Mouse (Mus musculus) ES-E14 (cell line): Measurements from ENCODE around the gene Gm5105. TPM values are rescaled to one million over a fixed set of nuclear protein-coding genes. Genes with fewer than 3 reads are reported as not detected.

Experiments
- DNase-seq: peaks from one replicate; pipeline ENCODE4 v3.0.0-alpha.2; 2013; ENCODE audit warnings: low read depth, low spot score
- H3K27ac ChIP-seq: 2 replicates; pipeline ENCODE4 v1.5.1; 2012; ENCODE audit warnings: low read depth, mild to moderate bottlenecking, low read length, moderate library complexity, mixed read lengths; ENCODE audit not compliant: poor library complexity, insufficient read depth, severe bottlenecking
- H3K36me3 ChIP-seq: 2 replicates; pipeline ENCODE4 v1.6.1; 2012; ENCODE audit warnings: mild to moderate bottlenecking, low read length, moderate library complexity, mixed read lengths; ENCODE audit not compliant: control insufficient read depth, poor library complexity, insufficient read depth, severe bottlenecking
- H3K4me1 ChIP-seq, 2 experiments: fragments of 150-350 bp in 1 of 2; sonication (generic) in 1 of 2; 2 replicates each; pipeline ENCODE4 v1.6.1; 2012; ENCODE audit warnings: low read length in 2 of 2, mild to moderate bottlenecking in 1 of 2, mixed read lengths in 1 of 2; ENCODE audit not compliant: control insufficient read depth in 2 of 2, insufficient read depth in 2 of 2, poor library complexity in 1 of 2
- H3K4me3 ChIP-seq, 2 experiments: fragments of 150-350 bp in 1 of 2; sonication (generic) in 1 of 2; 2 replicates each; pipeline ENCODE4 v1.5.1; 2012; ENCODE audit warnings: low read length in 2 of 2, low read depth in 1 of 2, mild to moderate bottlenecking in 1 of 2, mixed read lengths in 1 of 2; ENCODE audit not compliant: insufficient read depth in 1 of 2, poor library complexity in 1 of 2, severe bottlenecking in 1 of 2
- H3K9ac ChIP-seq: 2 replicates; pipeline ENCODE4 v1.6.1; 2012; ENCODE audit warnings: low read depth, mild to moderate bottlenecking, low read length, mixed read lengths; ENCODE audit not compliant: poor library complexity, insufficient read depth, severe bottlenecking
- H3K9me3 ChIP-seq: fragments of 150-350 bp; sonication (generic); 2 replicates; pipeline ENCODE4 v1.6.1; 2012; ENCODE audit warnings: low read depth, mild to moderate bottlenecking, low read length; ENCODE audit not compliant: control insufficient read depth, insufficient read depth
- CHD2 ChIP-seq: IDR thresholded peaks from 2 replicates; pipeline ENCODE4 v1.6.1; 2014; ENCODE audit warnings: mild to moderate bottlenecking, low read depth, low read length, inconsistent platforms
- HCFC1 ChIP-seq: IDR thresholded peaks from 2 replicates; pipeline ENCODE4 v1.6.1; 2012; ENCODE audit warnings: low read length, inconsistent platforms, borderline replicate concordance; ENCODE audit not compliant: insufficient read depth
- MAFK ChIP-seq: IDR thresholded peaks from 2 replicates; pipeline ENCODE4 v1.6.1; 2014; ENCODE audit warnings: mild to moderate bottlenecking, low read depth, low read length, inconsistent platforms; ENCODE audit not compliant: insufficient read depth
- ZC3H11A ChIP-seq: IDR thresholded peaks from 2 replicates; pipeline ENCODE4 v1.6.1; 2012; ENCODE audit warnings: low read depth, mild to moderate bottlenecking, inconsistent platforms, low read length, borderline replicate concordance
- ZNF384 ChIP-seq: IDR thresholded peaks from 2 replicates; pipeline ENCODE4 v1.6.1; 2012; ENCODE audit warnings: low read depth, low read length, inconsistent platforms
- in situ Hi-C, 2 experiments: fragments of 600-800 bp; cut with MboI; formaldehyde crosslinking; loops; one replicate each; pipeline ENCODE4 v1.15.1; 2025; ENCODE audit warnings: low sequenced_read_pairs in 2 of 2, inconsistent platforms in 1 of 2; ENCODE audit not compliant: unreplicated experiment in 2 of 2
- total RNA-seq: library from RNA; depleted of rRNA; stranded (reverse); fragments of 300-350 nt; gene quantifications from 2 replicates; pipeline ENCODE4 v1.2.3, GENCODE M21; 2012

The Gm5105 gene
- total RNA-seq, 1 experiment: not detected

DNA sequence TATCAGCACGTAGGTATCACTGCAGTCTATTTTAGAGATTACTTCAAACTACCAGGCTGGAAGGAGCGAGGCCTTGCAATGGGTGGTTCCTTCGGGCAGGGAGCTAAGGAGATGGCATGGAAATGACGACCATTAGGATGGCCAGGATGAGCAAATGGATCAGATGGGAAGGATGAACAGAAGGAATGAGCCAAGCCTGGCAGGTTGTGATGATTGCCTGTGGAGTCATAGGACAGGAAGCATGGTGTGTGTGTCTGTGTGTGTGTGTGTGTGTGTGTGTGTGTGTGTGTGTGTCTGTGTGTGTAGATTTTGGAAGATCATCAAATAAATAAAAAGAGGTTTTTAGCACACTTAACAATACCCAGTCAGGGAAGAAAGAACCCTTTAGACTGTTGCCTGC is 44.5 kb downstream of the Gm5105 start:
- H3K9me3 ChIP-seq: no peaks in the 10 kb centered on the region
- no peak overlapping the region for H3K4me3 ChIP-seq
- no peak for TF ChIP-seq MAFK
- no peak for TF ChIP-seq ZC3H11A
- no peak for TF ChIP-seq ZNF384
- no peak for TF ChIP-seq CHD2
- TF ChIP-seq HCFC1: no peak
- no peak for DNase-seq
- H3K27ac ChIP-seq: no peak overlapping the region
- H3K36me3 ChIP-seq: no peaks in the 10 kb centered on the region
- H3K9ac ChIP-seq: no peak overlapping the region
- in situ Hi-C loops: no loop called here
- H3K4me1 ChIP-seq: no peaks in the 10 kb centered on the region

DNA sequence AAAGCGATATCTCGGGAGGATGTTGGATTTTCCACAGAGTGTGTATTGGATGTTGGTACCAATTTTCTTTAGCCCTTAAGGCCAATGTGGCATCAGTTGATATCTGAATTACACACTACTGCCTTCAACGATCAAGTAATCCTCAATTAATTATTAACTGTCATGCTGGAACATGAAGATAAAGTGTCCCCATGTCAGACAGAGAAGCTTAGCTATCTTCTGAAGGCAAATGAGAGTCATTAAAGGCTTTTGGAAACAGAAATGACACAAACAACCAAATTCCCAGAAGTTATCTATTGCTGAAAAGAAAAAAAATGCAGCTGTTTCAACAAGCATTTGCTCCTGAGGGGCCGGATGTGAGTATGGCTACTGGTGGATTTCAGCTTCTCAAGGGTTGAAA is 45.2 kb downstream of the Gm5105 start:
- DNase-seq: no peak
- Histone ChIP-seq H3K4me3 (no peak overlapping the region), H3K27ac (no peak overlapping the region), H3K9me3 (no peaks in the 10 kb centered on the region), H3K4me1 (no peaks in the 10 kb centered on the region), H3K9ac (no peak overlapping the region), H3K36me3 (no peaks in the 10 kb centered on the region)
- in situ Hi-C loops: no loop called here
- no peak for TF ChIP-seq CHD2

DNA sequence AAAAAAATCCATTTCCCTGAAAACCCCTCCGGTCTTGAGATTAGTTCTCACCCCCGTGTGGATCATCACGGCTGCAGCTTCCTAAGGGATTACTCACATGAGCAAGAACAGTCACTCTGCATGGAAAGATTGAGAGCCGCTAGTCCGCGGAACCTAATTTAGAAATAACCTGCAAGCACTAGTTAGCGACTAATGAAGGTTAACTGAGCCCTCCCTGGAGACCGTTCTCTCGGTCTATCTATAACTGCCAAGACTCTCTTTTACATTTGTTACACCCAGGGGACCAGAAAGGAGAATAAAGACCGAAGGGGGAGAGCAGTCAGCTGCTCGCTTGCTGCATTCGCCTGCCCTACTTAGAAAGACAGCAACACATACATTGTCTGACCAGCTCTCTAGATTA is 50.4 kb downstream of the Gm5105 start:
- Histone ChIP-seq H3K4me1 (no peaks in the 10 kb centered on the region), H3K9me3 (no peaks in the 10 kb centered on the region), H3K4me3 (no peak overlapping the region), H3K9ac (no peak overlapping the region), H3K36me3 (no peaks in the 10 kb centered on the region), H3K27ac (no peak overlapping the region)
- no peak for TF ChIP-seq MAFK
- TF ChIP-seq ZC3H11A: no peak
- no peak for TF ChIP-seq ZNF384
- no peak for TF ChIP-seq CHD2
- no peak for TF ChIP-seq HCFC1
- in situ Hi-C loops: no loop called here
- no peak for DNase-seq

DNA sequence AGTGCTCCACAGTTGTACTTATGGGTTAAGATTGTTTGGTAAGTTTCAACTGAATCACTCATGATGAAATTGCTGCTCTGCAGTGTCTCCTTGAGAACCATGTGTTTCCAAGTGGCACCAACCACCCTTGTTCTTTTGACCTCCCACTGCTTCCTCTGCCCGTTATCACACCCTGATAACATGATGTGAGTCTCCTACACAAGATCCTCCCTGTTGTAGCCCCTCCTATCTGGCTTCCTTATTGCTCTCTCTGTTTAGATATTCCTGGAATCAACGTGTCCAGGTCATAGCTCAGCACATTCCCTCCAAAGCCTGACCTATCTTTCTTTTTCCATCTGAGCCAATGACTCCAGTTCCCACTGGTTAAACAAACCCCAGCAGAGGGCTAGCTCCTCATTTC is 52.5 kb downstream of the Gm5105 start:
- TF ChIP-seq CHD2 (no peak), MAFK (no peak), HCFC1 (no peak), ZNF384 (no peak), ZC3H11A (no peak)
- Histone ChIP-seq H3K36me3 (no peaks in the 10 kb centered on the region), H3K9me3 (no peaks in the 10 kb centered on the region), H3K4me3 (no peak overlapping the region), H3K4me1 (no peaks in the 10 kb centered on the region), H3K27ac (no peak overlapping the region), H3K9ac (no peak overlapping the region)
- DNase-seq: no peak
- in situ Hi-C loops: no loop called here

DNA sequence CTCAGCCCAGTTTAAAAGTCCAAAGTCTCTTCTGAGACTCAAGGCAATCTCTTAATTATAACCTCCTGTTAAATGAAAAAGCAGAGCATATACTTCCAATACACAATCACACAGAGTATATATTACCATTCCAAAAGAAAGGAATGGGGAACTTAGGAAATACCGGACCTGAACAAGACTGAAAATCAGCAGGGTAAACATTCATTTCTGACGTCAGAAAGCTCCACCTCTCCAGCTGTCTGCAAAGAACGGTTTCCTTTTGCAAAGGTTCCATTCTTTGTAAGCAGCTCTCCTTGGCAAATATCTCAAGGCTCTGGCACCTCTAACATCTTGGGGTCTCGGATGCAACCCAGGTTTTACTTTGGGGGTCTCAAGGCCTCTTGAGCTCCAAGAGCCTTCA is 54.8 kb downstream of the Gm5105 start:
- H3K36me3 ChIP-seq: no peaks in the 10 kb centered on the region
- DNase-seq: no peak
- no peak overlapping the region for H3K4me3 ChIP-seq
- no peaks in the 10 kb centered on the region for H3K4me1 ChIP-seq
- H3K27ac ChIP-seq: no peak overlapping the region
- H3K9me3 ChIP-seq: no peaks in the 10 kb centered on the region
- no peak for TF ChIP-seq MAFK
- TF ChIP-seq ZC3H11A: no peak
- TF ChIP-seq ZNF384: no peak
- TF ChIP-seq HCFC1: no peak
- no peak for TF ChIP-seq CHD2
- H3K9ac ChIP-seq: no peak overlapping the region
- in situ Hi-C loops: no loop called here
